Mouse (Mus musculus) adipose tissue, adult 10 weeks (tissue): ENCODE data around the gene Mpp4. TPM values are rescaled to one million over a fixed set of nuclear protein-coding genes. Genes with fewer than 3 reads are reported as not detected.

Experiments used
- polyA plus RNA-seq: library from polyadenylated mRNA; stranded (reverse); fragments of 350-450 nt; fragmentation: Illumina TruSeq; extraction: RNeasy Lipid Tissue Mini Kit (QIAGEN cat#74804); gene quantifications from one replicate; pipeline ENCODE4 v1.2.3, GENCODE M21; 2014; ENCODE audit warnings: low read depth, low replicate concordance

Gene Mpp4
- 0.74 TPM for polyA plus RNA-seq

DNA sequence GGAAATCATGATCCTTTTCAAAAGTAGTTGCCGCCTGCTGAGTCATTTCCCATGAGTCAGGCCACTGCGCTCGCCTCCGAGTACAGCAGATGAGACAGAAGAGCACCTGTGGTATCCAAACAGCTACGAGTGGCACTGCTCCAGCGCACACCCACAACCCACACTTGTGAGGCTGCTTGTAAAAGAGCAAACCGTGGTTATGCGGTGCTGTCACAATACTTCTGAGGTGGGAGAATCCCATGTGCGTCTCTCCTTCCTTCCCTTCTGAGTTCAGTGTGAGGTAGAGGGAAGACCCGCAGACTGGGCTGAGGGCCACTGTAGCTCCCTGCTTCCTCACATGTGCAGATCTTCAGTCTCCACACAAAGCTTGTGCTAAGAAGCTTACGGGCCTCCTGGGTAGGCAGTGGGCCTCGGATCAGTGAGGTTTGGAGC lies at the start of gene Mpp4:
TSS of gene Mpp4 (minus strand) at position 360 of the 432 bp plus-strand sequence.

DNA sequence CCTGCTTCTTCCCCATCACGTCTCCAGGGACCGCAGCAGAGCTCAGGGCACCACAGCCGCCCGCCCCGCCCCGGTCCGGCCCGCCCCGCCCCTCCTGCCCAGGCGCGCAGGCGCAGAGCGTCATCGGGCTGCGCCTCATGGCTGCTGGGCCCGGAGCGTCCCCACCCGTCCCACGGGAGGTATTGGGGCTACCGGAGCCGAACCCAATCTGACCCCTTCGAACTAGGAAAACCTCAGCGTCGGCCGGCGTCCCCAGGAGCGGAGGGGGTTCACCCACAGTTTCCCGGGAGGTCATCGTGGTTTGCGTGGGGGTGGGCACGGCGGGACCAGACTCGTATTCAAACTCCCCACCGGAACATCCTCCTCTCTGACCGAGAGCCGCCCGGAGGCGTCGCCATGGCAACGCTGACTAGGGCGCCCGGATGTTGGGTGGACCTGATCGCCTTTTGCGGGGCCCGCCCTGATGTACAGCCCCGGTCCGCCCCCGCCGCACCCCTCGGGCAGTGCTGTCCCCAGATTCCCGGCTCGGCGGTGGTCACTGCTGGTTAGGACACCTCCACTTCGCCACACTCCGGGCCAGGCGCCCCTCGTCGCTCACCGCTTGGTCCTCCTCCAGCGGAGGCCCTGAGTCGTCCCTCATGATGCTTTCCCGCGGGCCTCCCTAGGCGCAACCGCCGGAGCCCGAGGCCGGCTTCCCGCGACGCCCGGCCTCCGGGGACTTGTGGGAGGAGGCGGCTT lies 43.3 kb downstream of the Mpp4 start, which contains the start of gene Tmem237:
TSS of gene Tmem237 (minus strand) at position 689 of the 738 bp plus-strand sequence.

GRCm38 (mm10) chr1:59094705-59095104 lies 68.5 kb downstream of the Mpp4 start, which contains the start of gene C2cd6:
Gene C2cd6 (minus strand): TSS chr1:59094900.

Other genes with a start within 250 kb of the Mpp4 start
- 33.2 TPM for gene Trak2, start 190.0 kb downstream of the Mpp4 start, polyA plus RNA-seq
- 30.5 TPM for gene Stradb, start 189.9 kb downstream of the Mpp4 start, polyA plus RNA-seq
- gene C2cd6, start 68.5 kb downstream of the Mpp4 start, polyA plus RNA-seq: 3.9 TPM
- 13.4 TPM for gene Tmem237, start 43.0 kb downstream of the Mpp4 start, polyA plus RNA-seq
- 7.3 TPM for gene Als2, start 73.8 kb upstream of the Mpp4 start, polyA plus RNA-seq
- gene Cdk15, start 93.5 kb upstream of the Mpp4 start, polyA plus RNA-seq: 0.78 TPM